Mouse (Mus musculus) bone marrow macrophage, adult 2 months (primary cell): ENCODE measurements at regions not wholly inside any gene's neighbourhood (a gene's known extent, or its start where the extent isn't known, plus 50 kb on each side); places are given as distances from the start of the nearest gene placed in this dataset.

ENCODE experiments used
- H3K27ac ChIP-seq: 2 replicates; pipeline ENCODE4 v1.5.1; 2012; ENCODE audit warnings: low read depth, low read length; ENCODE audit not compliant: insufficient read depth
- H3K4me1 ChIP-seq: 2 replicates; pipeline ENCODE4 v1.6.1; 2012; ENCODE audit warnings: low read length; ENCODE audit not compliant: control insufficient read depth, insufficient read depth
- H3K4me3 ChIP-seq: 2 replicates; pipeline ENCODE4 v1.5.1; 2012; ENCODE audit warnings: mild to moderate bottlenecking, low read length, moderate library complexity; ENCODE audit not compliant: insufficient read depth
- CTCF ChIP-seq: IDR thresholded peaks from 2 replicates; pipeline ENCODE4 v1.5.1; 2012; ENCODE audit warnings: low read depth, mild to moderate bottlenecking, low read length, moderate library complexity
- POLR2A ChIP-seq: IDR thresholded peaks from 2 replicates; pipeline ENCODE4 v1.6.1; 2012; ENCODE audit warnings: mild to moderate bottlenecking, low read depth, low read length, borderline replicate concordance

GRCm38 (mm10) chr2:19148812-19149211, 50.3 kb upstream of the Armc3 start:
- H3K4me3 ChIP-seq = no peak overlapping the region
- H3K4me1 ChIP-seq = peaks cover 14% of the 10 kb centered on the region
- no peak overlapping the region for H3K27ac ChIP-seq
- TF ChIP-seq POLR2A = no peak
- no peak for TF ChIP-seq CTCF
